Mouse (Mus musculus) heart, adult 2 months (tissue): ENCODE results near the gene Arhgef28.

Source experiments
- EP300 ChIP-seq: fragments of 200-500 bp; IDR thresholded peaks from 2 replicates; pipeline ENCODE4 v1.6.1; 2011; ENCODE audit warnings: low read depth, low read length, control low read depth; ENCODE audit not compliant: insufficient read depth
- POLR2A ChIP-seq: fragments of 200-500 bp; IDR thresholded peaks from 2 replicates; pipeline ENCODE4 v1.6.1; 2011; ENCODE audit warnings: mild to moderate bottlenecking, low read depth, low read length, control low read depth; ENCODE audit not compliant: insufficient read depth

- no peak for TF ChIP-seq POLR2A
- no peak for TF ChIP-seq EP300
These were observed 295.2 kb downstream of the Arhgef28 start for GRCm38 (mm10) chr13:97911013-97911412.
